Mouse (Mus musculus): ENCODE measurements around the gene Zbtb20.

DNA sequence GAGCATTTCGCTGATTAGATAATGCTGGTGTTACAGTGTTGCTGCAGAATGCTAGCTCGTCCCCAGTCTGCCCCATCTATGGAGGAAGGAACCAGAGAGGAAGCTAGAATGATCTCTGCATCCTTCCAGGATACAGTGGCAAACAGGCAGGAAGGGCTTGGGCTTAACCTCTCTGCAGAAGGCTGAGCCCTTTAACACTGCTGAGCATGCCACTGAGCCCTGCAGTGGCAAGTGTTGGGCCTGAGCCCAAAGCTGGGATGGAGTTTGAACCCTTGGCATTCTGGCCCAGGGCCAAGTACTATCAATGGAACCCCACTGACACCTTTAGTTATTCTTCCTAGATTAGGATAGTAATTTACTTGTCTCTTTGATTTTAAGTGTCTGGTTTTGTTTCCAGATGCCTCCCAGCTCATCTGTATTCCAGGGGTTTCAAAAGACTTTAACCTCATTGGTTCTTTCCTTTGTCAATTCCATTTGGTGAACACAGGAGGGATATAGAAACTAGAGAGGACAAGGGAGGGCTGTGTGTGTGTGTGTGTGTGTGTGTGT is 532.0 kb downstream of the Zbtb20 start:
- TF ChIP-seq CTCF (IDR thresholded peaks at IDR 0.05; ENCODE audit: borderline replicate concordance, insufficient read depth, low read length), result no peak
- no peak for TF ChIP-seq POLR2A (IDR thresholded peaks at IDR 0.05; ENCODE audit: low read depth, low read length)
